Mouse (Mus musculus): ENCODE data around the gene Gm21310. TPM values are rescaled to one million over a fixed set of nuclear protein-coding genes. Genes with fewer than 3 reads are reported as not detected.
"Not testable (repeated sequence)": the region's sequence is repeated elsewhere in the genome, so short reads cannot be mapped to it uniquely, and the experiment has no call there.

The Gm21310 gene
- not detected in 2 replicates for polyA plus RNA-seq (2014; fragmentation: Nextera tagmentation; extraction: Ambion mirVana)

DNA sequence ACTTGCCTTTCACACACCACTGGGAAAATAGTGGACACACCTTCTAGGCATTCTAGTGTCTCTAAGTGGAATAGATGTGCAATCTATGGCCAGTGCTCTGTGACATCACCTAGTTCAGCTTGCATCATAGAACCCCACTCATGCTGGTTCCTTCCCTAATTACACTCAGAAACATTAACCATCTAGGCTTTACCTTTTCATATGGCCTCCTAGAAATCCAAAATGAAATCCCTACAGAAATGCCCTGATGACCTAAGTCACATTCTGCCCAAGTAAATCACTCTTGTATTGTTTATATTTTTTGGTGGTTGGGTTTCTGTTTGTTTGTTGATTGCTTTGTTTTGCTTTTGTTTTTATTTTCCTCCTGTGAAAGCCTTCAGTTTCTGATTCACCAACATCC lies at the start of gene Gm21310:
Gene Gm21310 (minus strand): TSS at position 101 of the 400 bp plus-strand sequence.
- not testable (repeated sequence) for H3K9ac ChIP-seq (ENCODE audit: low read depth, low read length); H3K9me3 ChIP-seq (ENCODE audit: control insufficient read depth, low read length); H3K36me3 ChIP-seq (ENCODE audit: control insufficient read depth, insufficient read depth, low read length); H3K27me3 ChIP-seq (replicated peaks; ENCODE audit: control insufficient read depth, insufficient read depth, low read length); H3K4me2 ChIP-seq (ENCODE audit: low read depth, low read length); DNase-seq (ENCODE audit: low spot score); ATAC-seq (ENCODE audit: low read depth); H3K4me3 ChIP-seq (ENCODE audit: low read depth, low read length); H3K4me1 ChIP-seq (ENCODE audit: control insufficient read depth, insufficient read depth, low read length); H3K27ac ChIP-seq (replicated peaks; ENCODE audit: low read depth, low read length)

Other genes starting within 250 kb of the Gm21310 start
- not detected in 2 replicates for gene Gm20834, start 177.4 kb upstream of the Gm21310 start, polyA plus RNA-seq (2014; fragmentation: Nextera tagmentation; extraction: Ambion mirVana)

All from embryonic facial prominence, embryonic 14.5 days (tissue).